Mouse (Mus musculus): Measurements from ENCODE around the gene Mmp14.

Mmp14 gene

DNA sequence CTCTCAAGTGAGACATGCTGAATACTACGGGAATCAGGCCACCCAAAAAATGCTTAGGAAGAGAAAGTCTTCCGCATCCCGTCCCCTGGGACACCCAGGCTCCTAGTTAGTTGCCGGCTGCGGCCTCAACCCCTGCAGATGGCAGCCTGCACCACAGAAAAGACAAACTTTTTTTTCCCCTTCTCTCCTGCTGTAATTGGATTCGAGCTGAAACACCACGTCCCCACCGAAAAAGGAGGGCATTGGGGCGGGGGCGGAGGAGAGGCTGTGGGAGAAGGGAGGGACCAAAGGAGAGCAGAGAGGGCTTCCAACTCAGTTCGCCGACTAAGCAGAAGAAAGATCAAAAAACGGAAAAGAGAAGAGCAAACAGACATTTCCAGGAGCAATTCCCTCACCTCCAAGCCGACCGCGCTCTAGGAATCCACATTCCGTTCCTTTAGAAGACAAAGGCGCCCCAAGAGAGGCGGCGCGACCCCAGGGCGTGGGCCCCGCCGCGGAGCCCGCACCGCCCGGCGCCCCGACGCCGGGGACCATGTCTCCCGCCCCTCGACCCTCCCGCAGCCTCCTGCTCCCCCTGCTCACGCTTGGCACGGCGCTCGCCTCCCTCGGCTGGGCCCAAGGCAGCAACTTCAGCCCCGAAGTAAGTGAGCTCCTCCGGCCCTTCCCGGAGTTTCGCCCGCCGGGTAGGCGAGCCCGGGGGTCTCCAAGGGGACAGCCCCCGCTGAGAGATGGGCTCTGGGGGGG, at the start of gene Mmp14:
Gene Mmp14, plus strand, starts transcription at position 279 of the 744 bp plus-strand sequence.
- DNase-seq (ENCODE audit: low spot score): peak; percentile 78

DNA sequence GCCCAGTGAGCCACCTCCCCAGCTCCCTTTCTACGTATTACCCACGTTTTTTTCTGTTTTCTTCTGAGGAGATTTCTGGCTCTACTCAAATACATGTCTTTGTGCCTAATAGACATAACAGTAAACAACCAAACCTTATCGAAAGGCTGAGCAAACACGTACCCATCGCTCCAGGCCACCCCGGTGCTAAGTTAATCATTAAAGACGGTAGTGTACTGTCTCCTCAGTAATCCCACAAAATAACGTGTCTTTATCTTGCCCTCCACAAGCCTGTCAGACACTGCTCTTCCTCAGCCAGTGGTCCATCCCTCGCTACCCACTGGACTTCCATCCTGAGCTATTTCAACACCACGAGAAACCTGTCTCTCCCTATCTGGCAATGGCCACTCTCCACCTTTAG, 49.6 kb upstream of the Mmp14 start:
- DNase-seq (ENCODE audit: low spot score): no peak

DNA sequence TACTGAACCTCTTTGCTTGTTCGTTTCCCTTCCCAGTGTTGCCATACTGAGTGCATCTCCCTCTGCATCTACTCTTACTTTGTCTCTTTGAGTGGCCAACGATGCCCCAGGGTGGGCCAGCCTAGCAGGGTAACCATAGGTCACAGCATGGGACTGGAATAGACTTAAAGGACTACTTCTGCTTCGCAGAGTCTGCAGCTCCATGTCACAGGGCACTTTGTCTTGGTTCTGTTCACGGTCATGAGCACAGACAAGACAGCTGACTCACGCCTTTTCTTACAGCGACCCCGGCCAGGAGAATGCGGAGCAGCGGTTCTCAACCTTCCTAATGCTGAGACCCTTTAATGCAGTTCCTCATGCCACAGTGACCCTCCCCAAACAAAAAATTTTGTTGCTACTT, 48.8 kb upstream of the Mmp14 start:
- DNase-seq (ENCODE audit: low spot score): no peak

DNA sequence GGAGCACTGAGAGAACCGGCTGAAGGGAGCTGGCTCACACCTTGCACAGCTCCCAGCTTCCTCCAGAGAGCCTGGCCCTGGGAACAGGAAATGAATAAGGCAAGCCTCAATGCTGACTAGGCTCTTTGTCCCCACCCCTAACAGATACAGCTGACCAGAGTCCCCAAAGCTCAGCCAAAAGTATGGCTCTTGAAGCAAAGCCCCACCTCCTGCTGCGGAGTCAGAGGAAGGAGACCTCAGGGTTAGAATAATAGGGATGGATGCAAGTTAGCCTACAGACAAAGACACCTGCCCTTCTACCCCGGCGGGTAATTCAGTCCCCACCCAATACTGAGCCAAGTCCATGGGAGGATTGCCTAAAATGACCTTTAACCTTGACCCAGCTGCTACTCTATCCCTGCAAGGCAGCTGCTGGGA, 48.0 kb upstream of the Mmp14 start:
- DNase-seq (ENCODE audit: low spot score): no peak

DNA sequence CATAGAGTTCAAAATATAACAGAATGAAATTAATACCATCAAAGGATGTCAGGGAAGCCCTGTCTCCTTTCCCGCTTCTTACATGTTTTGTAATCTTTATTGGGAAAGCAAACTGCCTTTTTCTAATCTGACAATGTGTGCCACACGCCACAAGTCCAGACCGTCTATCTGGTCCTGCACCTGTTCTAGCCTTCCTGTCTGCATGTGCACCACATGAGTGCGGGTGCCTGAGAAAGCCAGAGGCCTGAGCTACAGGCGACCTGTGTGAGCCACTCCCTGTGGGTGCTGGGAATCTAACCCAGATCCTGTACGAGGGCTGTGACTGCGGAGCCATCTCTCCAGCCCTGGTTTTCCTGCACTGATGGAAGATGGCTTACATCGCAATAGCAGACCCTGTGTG, 47.0 kb upstream of the Mmp14 start:
- no peak for DNase-seq (ENCODE audit: low spot score)

DNA sequence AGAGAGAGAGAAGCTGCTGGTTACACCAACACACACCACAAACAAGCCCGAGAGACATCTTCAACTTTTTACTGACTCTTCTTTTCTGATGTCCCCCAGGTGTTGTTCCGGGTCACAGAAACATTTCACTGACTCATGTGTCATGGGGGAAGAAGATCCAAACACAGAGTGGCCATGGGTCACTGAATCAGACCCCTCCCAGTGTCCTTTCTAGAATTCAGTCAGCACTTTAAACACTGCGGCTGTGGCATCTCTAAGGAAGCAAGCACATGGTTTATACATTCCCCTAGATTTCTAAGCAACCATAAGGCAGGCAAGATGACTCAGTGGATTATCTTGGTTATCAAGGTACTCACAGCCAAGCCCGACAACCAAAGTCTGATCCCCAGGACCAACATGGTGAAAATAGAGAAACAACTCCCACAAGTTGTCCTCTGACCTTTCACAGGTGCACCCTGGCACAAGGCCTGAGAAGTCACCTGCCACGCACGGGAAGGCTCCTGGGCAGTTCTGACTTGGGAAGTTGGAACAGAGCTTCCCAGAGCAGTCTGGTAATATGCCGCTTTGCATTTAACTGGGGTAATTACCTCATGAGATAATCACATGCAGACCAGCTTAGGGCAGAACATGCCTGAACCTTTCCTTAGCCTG, 45.3 kb upstream of the Mmp14 start:
- no peak for DNase-seq (ENCODE audit: low spot score)

DNA sequence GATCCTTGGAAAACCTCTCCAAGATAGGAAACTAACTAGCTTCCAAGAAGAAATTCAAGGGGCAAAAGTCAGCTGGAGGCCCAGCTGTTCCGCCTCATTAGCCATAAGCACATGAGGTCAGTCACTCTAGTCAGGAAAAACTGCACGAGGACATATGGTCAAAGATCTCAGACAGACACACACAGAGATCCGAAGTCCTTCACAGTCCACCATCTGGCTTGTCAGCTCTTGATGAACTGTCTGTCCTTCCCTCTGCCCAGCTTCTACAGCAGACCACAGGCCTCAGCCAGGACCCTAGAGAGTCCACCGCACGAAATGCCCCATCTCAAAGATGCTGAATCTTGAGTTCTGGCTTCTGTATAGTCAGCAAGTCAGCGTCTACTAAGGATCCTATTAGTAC, 43.9 kb upstream of the Mmp14 start:
- DNase-seq (ENCODE audit: low spot score): no peak

DNA sequence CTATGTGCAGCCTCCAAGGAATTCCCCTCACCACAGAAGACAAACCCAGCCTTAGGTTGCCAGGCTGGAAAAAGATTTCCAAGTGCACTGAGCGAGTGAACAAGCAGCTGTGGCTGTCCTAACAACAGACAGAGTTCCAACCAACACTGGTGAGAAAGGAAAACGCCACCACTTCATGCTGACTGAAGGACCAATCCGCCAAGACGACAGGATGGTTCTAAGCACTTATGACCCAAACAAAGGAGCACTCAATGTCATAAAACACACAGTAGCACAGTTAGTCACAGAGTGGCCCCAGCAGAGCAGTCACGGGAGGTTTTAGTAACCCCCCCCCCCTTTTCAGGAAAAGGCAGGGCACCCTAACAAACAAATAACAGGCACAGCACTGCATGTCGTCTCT, 40.6 kb upstream of the Mmp14 start:
- no peak for DNase-seq (ENCODE audit: low spot score)

DNA sequence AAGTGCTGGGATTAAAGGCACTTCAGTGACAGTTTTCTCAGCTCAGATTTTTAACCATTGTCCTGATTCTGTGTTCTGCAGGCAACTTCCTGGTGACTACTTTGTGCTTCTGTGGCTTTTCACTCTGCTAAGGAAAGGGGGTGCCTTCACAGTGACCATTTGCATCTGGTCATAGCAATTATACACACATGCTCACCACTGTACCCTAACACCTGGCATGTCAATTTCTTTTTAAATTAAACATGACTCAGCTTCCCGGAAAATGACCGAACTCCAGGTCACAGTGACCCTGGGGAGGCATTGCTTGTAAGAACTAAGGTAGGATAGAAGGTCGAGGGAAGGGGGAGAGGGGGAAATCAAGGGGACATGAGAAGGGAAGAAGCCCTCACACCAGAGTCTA, 37.6 kb upstream of the Mmp14 start:
- no peak for DNase-seq (ENCODE audit: low spot score)

DNA sequence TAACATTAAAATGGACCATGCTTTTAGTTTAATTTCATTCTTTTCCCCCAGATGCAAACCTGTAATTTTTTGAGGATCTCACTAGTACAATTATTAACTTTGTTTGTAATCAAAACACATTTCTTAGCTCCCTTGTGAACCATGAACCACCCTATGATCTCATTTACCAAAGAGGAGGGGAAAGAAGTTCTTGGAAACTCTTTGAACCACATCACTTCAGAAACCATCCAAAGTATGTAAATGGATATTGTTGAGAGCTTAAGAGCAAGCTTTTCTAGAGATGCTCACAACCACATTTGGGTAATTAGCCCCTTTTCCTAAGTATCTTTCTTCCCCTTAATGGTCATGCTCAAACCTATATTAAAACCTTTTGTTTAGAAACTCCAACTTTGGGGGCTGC, 37.1 kb upstream of the Mmp14 start:
- no peak for DNase-seq (ENCODE audit: low spot score)

DNA sequence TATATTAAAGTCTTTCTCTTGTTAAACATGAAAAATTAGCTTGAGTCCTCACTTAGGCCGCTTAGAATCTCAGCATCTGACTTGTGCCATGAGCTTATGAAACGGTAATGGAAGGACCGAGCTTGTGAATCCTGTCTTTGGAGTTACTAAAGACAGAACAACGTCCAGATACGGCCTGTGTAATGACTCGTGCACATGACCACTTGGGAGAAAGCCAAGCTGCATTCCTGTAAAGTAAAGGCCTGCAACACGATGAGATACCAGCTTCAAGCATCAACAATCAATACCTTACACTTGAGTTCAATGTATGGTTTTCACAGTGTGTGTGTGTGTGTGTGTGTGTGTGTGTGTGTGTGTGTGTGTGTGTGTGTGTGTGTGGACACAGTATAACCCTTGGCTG, 34.7 kb upstream of the Mmp14 start:
- DNase-seq (ENCODE audit: low spot score): no peak

DNA sequence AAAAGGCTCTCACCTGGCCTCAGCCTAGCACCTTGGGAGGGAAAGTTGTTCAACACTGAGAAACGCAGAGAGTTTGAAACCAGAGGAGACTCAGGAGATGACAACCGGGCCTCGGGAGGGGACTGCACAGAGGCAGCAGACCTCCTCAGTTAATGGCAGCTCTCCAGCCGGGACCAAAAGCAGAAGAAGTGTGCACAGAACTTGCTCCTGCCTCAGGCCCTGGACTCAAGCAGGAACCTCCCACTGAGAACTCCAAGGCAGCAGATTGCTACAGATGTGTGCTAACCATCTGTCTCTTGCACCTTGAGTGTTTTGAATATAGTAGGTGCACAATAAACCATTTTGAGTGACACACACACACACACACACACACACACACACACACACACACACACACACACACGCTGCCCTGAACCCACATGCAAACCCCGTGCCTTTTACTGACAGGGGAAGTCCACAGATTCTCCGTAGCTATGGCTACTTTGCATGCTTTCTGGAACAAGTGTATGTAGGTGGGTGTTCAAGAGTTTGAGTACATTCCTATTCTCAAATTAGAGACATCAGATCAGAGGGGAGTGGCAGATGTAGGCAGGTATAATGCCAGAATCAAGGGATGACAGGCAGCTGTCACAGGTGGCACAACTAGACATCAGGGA, 33.4 kb upstream of the Mmp14 start:
- no peak for DNase-seq (ENCODE audit: low spot score)

DNA sequence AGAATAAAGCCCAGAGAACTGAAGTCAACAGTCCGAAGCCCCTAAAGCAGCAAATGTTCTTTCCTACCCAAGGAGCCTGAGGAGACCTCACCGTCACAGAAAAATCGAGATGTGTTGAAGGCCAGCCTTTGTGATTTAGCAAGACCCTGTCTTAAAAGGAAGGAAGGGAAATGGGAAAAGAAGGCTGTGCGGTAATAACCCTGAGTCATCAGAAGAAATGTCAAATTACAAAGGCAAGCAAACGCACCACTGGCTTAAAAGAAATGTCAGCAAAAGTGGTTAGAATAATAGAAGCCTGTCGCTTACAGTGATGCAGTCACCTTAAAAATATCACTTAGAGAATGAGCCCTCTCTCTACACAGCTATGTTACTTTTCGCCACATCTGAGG, 32.9 kb upstream of the Mmp14 start:
- DNase-seq (ENCODE audit: low spot score): no peak

DNA sequence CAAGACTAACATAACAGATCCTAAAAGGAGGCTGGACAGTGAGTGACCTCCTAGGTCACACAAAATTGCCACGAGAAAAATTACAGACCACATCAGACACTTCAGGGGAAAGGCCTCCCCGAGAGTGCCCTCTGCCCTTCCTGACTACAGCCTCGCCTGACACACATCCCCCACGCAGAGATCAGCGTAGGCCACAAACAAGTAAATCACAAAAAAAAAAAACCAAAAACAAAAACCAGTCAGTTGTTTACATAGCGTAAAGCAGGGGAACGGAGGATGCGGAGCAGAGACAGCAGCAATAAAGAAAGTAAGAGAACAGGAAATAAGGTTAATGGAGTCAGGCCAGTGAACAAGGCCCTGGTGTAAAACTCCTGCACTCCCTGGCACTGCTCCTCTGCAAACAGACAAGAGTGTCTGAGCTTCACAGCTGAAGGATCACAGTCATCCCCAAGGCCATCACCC, 32.5 kb upstream of the Mmp14 start:
- no peak for DNase-seq (ENCODE audit: low spot score)

DNA sequence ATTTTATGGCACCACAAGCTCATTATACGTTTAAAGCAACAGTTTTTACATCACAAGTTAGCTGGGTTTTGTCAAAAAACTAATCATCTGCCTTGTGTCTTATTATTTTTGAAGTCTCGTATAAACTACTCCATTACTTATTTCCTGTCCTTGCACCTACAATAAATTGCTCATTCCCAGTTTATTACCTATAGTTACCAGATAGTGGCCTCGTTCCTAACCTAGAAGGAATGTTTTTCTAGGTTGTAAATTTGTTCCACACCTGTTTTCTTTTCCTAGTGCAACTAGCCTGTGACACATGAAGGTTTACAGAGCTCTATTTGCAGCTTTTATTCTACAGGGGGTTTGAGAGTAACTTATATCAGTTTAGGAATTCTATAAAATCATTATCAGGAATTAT, 29.7 kb upstream of the Mmp14 start:
- DNase-seq (ENCODE audit: low spot score): no peak

DNA sequence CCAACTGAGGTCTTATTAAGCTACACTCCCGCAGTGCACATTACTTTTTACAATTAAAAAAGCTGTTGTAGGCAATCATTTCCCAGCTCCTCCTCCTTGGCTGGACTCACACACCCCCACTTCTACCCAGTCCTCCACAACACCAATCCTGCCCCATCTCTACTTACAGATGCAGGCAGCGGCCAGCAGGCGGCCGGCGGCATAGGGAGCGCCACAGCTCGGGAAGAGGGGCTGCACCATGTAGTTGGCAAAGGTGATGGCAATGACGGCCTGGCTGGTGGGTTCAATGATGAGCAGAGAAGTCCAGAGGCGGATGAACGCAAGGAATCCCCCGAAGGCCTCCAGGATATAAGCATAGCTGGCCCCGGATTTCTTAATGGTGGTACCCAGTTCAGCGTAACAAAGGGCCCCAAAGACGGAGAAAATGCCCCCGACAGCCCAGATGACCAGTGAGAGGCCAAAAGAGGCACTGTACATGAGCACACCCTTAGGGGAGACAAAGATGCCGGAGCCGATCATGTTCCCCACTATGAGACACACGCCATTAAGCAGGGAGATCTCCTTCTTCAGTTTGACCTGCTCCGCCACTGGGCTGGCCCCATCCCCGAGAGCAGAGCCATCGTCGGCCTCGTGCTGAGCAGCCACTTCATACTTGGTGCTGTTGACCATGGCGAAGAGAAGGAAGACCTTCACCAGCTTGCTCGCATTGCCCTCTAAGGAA, 22.9 kb upstream of the Mmp14 start:
- DNase-seq (ENCODE audit: low spot score): no peak

DNA sequence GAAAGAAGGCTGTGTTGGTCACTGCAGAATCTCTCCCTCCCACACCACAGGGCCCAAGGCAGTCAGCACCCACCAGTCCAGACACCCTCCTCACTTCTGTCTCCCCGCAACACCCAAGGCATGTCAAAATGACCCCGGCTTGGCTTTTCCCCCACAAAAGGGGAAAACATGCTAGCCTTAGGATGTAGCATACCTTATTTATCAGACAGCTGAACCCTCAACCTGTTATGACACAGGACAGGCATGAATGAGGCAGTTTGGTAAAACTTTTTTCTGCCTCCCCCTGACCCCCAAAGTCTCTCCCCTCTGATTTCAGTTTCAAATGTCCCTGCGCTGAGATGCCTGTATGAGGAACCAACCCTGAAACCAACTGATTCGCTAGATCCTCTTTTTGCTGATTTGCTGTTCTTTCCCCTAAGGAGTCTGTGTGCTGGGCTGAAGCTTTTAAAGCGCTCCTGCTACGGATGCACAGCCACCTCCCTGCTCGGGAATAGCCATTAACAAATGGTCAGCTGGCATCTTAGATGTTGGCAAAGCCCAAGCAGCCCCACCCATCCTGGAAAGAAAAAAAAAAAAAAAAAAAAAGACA, 22.3 kb upstream of the Mmp14 start:
- no peak for DNase-seq (ENCODE audit: low spot score)

DNA sequence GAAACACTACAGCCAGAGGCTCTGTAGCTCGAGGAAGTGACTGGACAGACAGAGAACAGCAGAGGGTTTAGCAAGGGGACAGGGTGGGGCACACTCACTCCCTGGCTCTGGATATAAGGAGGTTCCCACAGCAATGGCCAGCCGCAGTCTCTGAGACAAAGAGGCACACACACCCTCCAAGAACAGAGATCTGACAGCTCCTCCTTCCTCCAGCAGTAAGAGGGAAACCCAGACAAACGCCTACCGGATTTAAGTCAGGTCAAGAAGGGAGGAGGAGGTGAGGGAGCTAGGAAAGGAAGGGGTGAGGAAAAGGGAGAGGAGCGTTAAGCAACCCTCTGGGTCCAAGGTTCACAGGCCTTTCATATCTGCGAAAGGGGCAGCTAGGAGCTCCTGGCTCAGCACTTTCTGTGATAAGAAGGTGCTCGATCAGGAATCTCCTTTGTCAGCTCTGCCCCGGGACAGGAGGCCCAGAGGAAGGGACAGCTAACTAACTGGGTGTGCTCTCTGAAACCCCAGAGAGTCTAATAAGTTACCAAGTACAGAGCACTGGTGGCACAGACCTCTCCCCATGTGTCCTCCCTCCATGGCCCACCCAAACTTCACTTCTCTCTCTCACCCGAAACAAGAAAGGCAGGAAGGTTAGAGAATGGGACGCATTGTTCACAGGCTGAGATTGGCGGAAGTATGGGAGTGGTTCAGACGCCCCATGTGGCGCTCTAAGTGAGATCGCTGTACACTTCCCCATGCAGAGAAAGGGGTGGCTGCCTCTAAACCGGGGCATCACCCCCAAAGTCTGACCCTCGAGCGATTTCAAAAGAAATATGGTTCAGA, 21.2 kb upstream of the Mmp14 start:
- no peak for DNase-seq (ENCODE audit: low spot score)

DNA sequence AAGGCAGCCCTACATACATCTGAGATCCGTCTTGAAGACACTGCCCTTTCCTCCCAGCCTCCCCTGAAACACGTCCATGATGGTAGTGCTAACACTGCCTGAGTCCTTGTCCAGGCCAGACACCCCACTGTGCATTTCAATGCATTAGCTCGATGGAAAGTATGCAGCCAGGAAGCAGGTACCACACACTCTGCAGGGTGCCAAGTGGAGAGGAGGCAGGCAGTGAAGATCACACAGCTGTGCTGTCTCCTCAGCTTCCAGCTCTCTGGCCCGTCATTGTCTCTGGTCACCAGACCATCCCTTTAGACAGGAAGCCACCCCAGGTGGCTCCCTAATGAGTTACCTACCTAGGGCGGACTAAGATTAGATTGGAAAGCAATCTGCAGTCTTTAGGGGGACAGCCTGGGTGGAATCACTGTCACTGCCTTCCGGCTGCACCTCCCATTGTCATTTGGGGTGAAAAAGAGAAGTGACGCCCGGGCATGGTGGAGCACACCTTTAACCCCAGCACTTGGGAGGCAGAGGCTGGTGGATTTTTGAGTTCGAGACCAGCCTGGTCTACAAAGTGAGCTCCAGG, 19.3 kb upstream of the Mmp14 start:
- DNase-seq (ENCODE audit: low spot score): no peak

DNA sequence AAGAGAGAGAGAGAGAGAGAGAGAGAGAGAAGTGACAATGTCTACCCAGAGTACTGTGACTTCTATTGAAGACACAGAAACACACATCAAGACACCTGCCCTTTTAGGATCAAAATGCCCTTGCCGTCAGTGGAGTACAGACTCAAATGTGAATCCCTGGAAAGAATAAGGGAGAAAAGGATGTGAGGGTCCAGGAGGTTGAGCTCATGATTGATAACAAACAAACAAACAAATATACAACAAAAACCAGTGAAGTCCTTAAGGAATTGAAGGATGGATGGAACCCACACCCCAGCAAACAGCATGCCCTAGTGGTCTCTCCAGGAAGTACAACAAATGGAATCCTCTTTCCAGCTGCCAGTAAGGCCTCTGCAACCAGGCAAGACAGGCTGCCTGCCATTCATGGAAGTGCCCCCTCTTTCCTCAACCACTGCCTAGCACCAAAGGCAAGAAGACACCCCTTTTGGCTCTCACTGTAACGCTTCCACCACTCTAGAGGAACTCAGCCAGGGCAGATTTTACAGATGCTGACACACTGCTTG, 18.7 kb upstream of the Mmp14 start:
- no peak for DNase-seq (ENCODE audit: low spot score)
